Mouse (Mus musculus): ENCODE data around the gene Nfix. TPM values are rescaled to one million over a fixed set of nuclear protein-coding genes. Genes with fewer than 3 reads are reported as not detected.
A peak's percentile ranks its signal among the peaks of the same experiment; 100 is the strongest.

Nfix gene
- polyA plus RNA-seq, 1 experiment from 2014 or later, result 61.4 TPM

DNA sequence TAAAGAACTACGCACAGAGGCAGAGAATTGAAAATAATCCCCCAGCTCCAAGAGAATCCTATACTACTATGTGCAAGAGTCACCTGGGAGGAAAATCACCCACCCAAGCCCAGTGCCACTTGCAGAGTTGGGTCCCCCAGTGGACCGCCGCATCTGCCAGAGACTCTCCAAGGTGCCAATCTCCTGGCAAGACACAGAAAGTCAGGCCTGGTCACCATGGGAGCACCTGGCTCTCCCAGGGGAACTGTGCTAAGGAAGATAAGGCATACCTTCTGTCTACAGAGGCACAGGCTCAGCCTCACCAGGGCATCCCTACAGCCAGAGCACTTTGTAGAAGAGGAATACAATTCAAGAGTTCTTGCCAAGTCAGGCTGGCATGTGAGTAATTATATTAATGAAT lies 41.8 kb downstream of the Nfix start:
- Histone ChIP-seq H3K4me3 (replicated peaks) (no peak overlapping the region), H3K9me3 (replicated peaks) (no peaks in the 10 kb centered on the region), H3K27me3 (0 out of 2 replicates have a peak, but pooled peaks cover 4% of the 10 kb centered on the region), H3K9ac (no peak overlapping the region), H3K4me2 (replicated peaks) (no peak overlapping the region), H3K4me1 (peaks cover 58% of the 10 kb centered on the region), H3K27ac (replicated peaks) (0 out of 2 replicates have a peak overlapping the region, but pooled peaks have one; percentile 58), H3K36me3 (peaks cover 37% of the 10 kb centered on the region)
- no peak for ATAC-seq (ENCODE audit: insufficient number of reproducible peaks, low FRiP score, low TSS enrichment, low read depth)
- WGBS, result 98% methylated on average over 3 of the region's 3 CpGs

- 42% methylated on average over 5 of the region's 5 CpGs for WGBS
- Histone ChIP-seq H3K36me3 (peaks cover 37% of the 10 kb centered on the region), H3K4me2 (replicated peaks) (no peak overlapping the region), H3K4me1 (peaks cover 65% of the 10 kb centered on the region), H3K27ac (replicated peaks) (0 out of 2 replicates have a peak overlapping the region, but pooled peaks have one; percentile 58), H3K9me3 (replicated peaks) (no peaks in the 10 kb centered on the region), H3K9ac (no peak overlapping the region), H3K27me3 (0 out of 2 replicates have a peak, but pooled peaks cover 4% of the 10 kb centered on the region), H3K4me3 (replicated peaks) (no peak overlapping the region)
- ATAC-seq (ENCODE audit: insufficient number of reproducible peaks, low FRiP score, low TSS enrichment, low read depth), result no peak
These were observed 42.6 kb downstream of the Nfix start for GRCm38 (mm10) chr8:84757501-84757900.

GRCm38 (mm10) chr8:84752734-84753582 lies 47.2 kb downstream of the Nfix start:
- Histone ChIP-seq H3K9ac (no peak overlapping the region), H3K36me3 (peaks cover 37% of the 10 kb centered on the region), H3K27me3 (0 out of 2 replicates have a peak, but pooled peaks cover 4% of the 10 kb centered on the region), H3K27ac (replicated peaks) (no peak overlapping the region), H3K4me3 (replicated peaks) (no peak overlapping the region), H3K9me3 (replicated peaks) (no peaks in the 10 kb centered on the region), H3K4me2 (replicated peaks) (no peak overlapping the region), H3K4me1 (peaks cover 72% of the 10 kb centered on the region)
- ATAC-seq (ENCODE audit: insufficient number of reproducible peaks, low FRiP score, low TSS enrichment, low read depth), result no peak
- 76% methylated on average over 6 of the region's 6 CpGs for WGBS

GRCm38 (mm10) chr8:84749519-84749918 lies 50.6 kb downstream of the Nfix start:
- 0 out of 2 replicates have a peak, but pooled peaks cover 4% of the 10 kb centered on the region for H3K27me3 ChIP-seq
- 44% methylated on average over 16 of the region's 16 CpGs for WGBS
- 0 out of 2 replicates have a peak overlapping the region, but pooled peaks have one; percentile 10 for H3K4me2 ChIP-seq (replicated peaks)
- peak overlapping the region; percentile 85 for H3K27ac ChIP-seq (replicated peaks)
- no peak overlapping the region for H3K9ac ChIP-seq
- H3K9me3 ChIP-seq (replicated peaks), result no peaks in the 10 kb centered on the region
- no peak overlapping the region for H3K4me3 ChIP-seq (replicated peaks)
- peaks cover 20% of the 10 kb centered on the region; the same call in 1 of the 2 replicates for H3K36me3 ChIP-seq
- ATAC-seq (ENCODE audit: insufficient number of reproducible peaks, low FRiP score, low TSS enrichment, low read depth), result peak; percentile 31; the same call in 1 of the 2 replicates
- peaks cover 85% of the 10 kb centered on the region for H3K4me1 ChIP-seq

DNA sequence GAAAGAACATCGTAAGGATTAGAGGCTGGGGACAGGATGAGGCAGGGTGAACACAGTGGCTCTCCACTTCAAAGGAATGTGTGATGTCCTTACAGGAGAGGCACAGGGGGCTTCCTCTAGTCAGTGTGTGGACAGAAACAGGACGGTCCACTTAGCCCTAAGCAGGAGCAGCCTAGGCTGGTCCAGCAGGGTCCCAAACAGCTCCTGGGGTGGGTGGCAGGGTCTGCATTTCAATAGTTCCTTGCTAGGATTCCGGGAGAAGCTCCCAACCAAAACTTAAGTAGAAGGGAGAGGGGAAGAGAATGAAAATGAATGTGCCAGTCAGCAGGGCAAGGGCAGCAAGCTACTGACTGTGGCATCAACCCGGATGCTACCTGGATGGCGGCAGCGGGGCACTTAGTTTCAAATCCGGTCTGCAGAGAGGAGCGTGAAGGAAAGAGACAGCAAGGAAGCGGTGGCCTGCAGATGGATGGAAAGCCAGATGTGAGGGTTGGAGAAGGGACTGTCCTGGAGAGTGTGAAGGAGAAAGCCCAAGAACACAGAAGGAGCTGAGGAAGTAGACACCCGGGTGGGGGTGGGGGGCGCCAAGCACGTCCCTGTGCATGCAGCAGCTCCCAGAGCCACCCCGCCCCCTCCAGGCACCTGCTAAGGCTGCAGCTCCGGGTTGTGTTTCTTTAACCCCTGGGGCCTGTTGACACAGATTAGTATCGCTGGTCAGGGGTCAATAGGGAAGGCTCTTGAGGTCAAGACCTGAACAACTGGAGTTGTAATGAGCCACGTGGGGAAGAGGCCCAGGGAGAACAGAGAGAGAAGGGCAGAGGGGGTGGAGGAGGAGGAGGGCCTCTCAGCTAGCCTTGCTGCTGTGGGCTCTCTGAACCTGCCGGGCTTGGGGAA lies 54.9 kb downstream of the Nfix start:
- no peak for ATAC-seq (ENCODE audit: insufficient number of reproducible peaks, low FRiP score, low TSS enrichment, low read depth)
- H3K4me3 ChIP-seq (replicated peaks), result no peak overlapping the region
- 13% methylated on average over 17 of the region's 17 CpGs for WGBS
- peak overlapping the region; percentile 95 for H3K27ac ChIP-seq (replicated peaks)
- H3K9me3 ChIP-seq (replicated peaks), result no peaks in the 10 kb centered on the region
- peak overlapping the region; percentile 12; the same call in 1 of the 2 replicates for H3K4me2 ChIP-seq (replicated peaks)
- no peak overlapping the region for H3K9ac ChIP-seq
- no peaks in the 10 kb centered on the region for H3K27me3 ChIP-seq
- H3K4me1 ChIP-seq, result peaks cover 92% of the 10 kb centered on the region
- 0 out of 2 replicates have a peak, but pooled peaks cover 3% of the 10 kb centered on the region for H3K36me3 ChIP-seq

DNA sequence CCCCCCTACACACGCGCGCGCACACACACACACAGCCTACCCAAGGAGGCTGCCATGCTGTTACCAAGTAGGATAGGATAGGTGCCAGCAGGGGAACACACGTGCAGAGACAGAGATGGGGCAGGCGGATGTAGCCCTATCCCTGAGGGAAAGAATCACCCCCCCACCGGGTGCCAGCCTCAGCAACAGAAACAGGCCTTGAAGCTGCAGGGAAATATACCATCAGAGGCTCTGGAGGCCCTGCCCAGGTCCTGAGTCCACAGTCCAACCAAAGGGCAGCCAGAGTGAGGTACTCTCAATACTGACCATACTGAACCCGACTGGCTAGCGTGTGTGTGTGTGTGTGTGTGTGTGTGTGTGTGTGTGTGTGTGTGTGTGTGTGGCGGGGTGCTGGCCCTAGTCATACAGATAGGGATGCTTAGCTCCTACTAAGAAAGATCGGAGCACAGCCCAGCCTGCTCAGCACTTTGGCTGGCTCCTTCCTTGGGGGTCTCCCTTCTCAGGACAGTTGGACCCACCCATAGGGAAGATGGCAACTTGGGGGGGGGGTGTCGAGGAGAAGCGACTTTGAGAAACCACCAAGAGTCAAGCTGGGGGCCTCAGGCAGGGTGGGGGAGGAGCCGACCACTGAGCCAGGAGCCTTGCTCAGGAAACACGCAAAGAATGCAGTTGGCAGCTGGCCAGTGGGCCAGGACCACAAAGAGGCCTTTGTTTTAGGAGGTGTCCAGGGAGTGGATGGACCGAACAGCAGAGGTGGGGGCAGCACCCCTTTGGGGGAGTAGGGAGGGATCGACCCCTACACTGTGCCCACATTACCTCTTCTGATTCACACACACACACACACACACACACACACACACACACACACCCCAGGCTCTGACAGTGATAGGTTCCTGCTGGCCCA lies 56.4 kb downstream of the Nfix start:
- 0 out of 2 replicates have a peak, but pooled peaks have one; percentile 1 for ATAC-seq (ENCODE audit: insufficient number of reproducible peaks, low FRiP score, low TSS enrichment, low read depth)
- Histone ChIP-seq H3K9me3 (replicated peaks) (no peaks in the 10 kb centered on the region), H3K4me1 (peaks cover 92% of the 10 kb centered on the region), H3K4me3 (replicated peaks) (no peak overlapping the region), H3K27ac (replicated peaks) (peak overlapping the region; percentile 95), H3K27me3 (no peaks in the 10 kb centered on the region), H3K9ac (no peak overlapping the region), H3K36me3 (0 out of 2 replicates have a peak, but pooled peaks cover 3% of the 10 kb centered on the region), H3K4me2 (replicated peaks) (peak overlapping the region; percentile 36)
- 7% methylated on average over 15 of the region's 17 CpGs for WGBS

GRCm38 (mm10) chr8:84743054-84743415 lies 57.1 kb downstream of the Nfix start:
- Histone ChIP-seq H3K4me1 (peaks cover 92% of the 10 kb centered on the region), H3K27ac (replicated peaks) (peak overlapping the region; percentile 95), H3K9ac (no peak overlapping the region), H3K9me3 (replicated peaks) (no peaks in the 10 kb centered on the region), H3K27me3 (no peaks in the 10 kb centered on the region), H3K4me3 (replicated peaks) (peak overlapping the region; percentile 10; the same call in 1 of the 2 replicates), H3K4me2 (replicated peaks) (peak overlapping the region; percentile 36), H3K36me3 (0 out of 2 replicates have a peak, but pooled peaks cover 3% of the 10 kb centered on the region)
- 6% methylated on average over 10 of the region's 10 CpGs for WGBS
- peak; percentile 2 for ATAC-seq (ENCODE audit: insufficient number of reproducible peaks, low FRiP score, low TSS enrichment, low read depth)

DNA sequence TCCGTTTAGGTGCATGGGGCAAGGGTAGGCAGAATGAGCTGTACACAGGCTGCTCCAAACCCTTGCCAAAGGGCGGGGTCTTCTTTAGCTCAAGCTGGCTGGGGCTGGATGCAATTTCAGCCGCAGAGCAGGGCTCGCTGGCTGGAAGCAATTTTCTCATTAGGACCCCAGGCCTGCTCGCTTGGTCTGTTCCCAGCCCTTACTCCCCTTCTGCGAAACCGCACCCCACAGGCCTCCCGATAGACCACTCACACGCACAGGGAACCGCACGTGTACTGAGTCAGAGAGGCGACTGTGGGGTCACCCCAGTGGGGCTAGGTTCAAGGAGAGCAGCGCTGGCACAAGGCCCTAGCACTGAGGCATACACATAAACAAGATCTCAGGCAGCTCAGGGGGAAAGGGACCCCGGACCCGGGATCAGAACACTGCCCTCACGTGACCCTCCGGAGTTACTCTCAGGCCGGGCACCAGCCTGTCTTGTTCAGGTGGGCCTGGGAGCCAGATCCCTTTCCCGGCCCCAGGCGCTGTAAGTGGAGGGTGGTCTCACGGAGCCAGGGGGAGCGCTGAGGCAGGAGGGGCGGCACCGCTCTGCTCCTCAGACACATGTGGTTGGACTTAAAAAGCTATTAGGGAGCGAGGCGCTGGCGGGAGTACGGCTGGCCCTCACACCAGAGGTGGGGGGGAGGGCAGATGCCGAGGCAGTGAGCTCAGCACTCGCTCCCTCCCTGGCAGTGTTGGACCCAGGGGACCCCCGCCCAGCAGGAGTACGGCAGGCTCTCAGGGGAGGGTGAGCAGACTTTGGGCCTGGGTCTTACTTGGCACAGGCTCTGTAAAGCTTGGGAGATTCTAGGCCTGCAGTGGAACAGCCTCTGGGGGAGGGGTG lies 57.7 kb downstream of the Nfix start:
- Histone ChIP-seq H3K9ac (no peak overlapping the region), H3K9me3 (replicated peaks) (no peaks in the 10 kb centered on the region), H3K27ac (replicated peaks) (peak overlapping the region; percentile 95), H3K4me2 (replicated peaks) (peak overlapping the region; percentile 36), H3K36me3 (0 out of 2 replicates have a peak, but pooled peaks cover 3% of the 10 kb centered on the region), H3K4me3 (replicated peaks) (peak overlapping the region; percentile 10), H3K27me3 (no peaks in the 10 kb centered on the region), H3K4me1 (peaks cover 94% of the 10 kb centered on the region)
- WGBS, result 8% methylated on average over 32 of the region's 32 CpGs
- ATAC-seq (ENCODE audit: insufficient number of reproducible peaks, low FRiP score, low TSS enrichment, low read depth), result peak; percentile 88

GRCm38 (mm10) chr8:84740895-84741843 lies 59.0 kb downstream of the Nfix start:
- Histone ChIP-seq H3K9ac (no peak overlapping the region), H3K4me3 (replicated peaks) (no peak overlapping the region)

More at GRCm38 (mm10) chr8:84740895-84741843, 59.0 kb downstream of the Nfix start:
- H3K4me1 ChIP-seq, result peaks cover 95% of the 10 kb centered on the region
- peak overlapping the region; percentile 95 for H3K27ac ChIP-seq (replicated peaks)
- H3K4me2 ChIP-seq (replicated peaks), result 0 out of 2 replicates have a peak overlapping the region, but pooled peaks have one; percentile 36
- no peaks in the 10 kb centered on the region for H3K27me3 ChIP-seq
- H3K9me3 ChIP-seq (replicated peaks), result no peaks in the 10 kb centered on the region
- no peaks in the 10 kb centered on the region for H3K36me3 ChIP-seq
- no peak for ATAC-seq (ENCODE audit: insufficient number of reproducible peaks, low FRiP score, low TSS enrichment, low read depth)
- 36% methylated on average over 13 of the region's 13 CpGs for WGBS
